Mouse (Mus musculus) CH12.LX (cell line): ENCODE measurements around the gene Prnp. TPM values are rescaled to one million over a fixed set of nuclear protein-coding genes. Genes with fewer than 3 reads are reported as not detected.

Experiments
- DNase-seq: peaks from one replicate; pipeline ENCODE4 v3.0.0-alpha.2; 2013; ENCODE audit errors: extremely low read depth
- H3K27ac ChIP-seq: 2 replicates; pipeline ENCODE4 v1.5.1; 2012; ENCODE audit warnings: low read depth, mild to moderate bottlenecking, control low read depth, moderate library complexity; ENCODE audit not compliant: insufficient read depth
- H3K27me3 ChIP-seq: replicated peaks from 2 replicates; pipeline ENCODE3; 2012; ENCODE audit warnings: inconsistent platforms
- H3K36me3 ChIP-seq, 2 experiments: replicated peaks in 1 of 2; 2 replicates each; pipeline versions ENCODE3 to v1.6.1; 2012; ENCODE audit warnings: inconsistent platforms in 1 of 2, low read length in 1 of 2, mild to moderate bottlenecking in 1 of 2, mixed read lengths in 1 of 2, moderate library complexity in 1 of 2; ENCODE audit not compliant: control insufficient read depth in 1 of 2, insufficient read depth in 1 of 2
- H3K4me1 ChIP-seq, 2 experiments: 2 replicates each; pipeline ENCODE4 v1.6.1; 2012; ENCODE audit warnings: inconsistent platforms in 1 of 2, moderate library complexity in 1 of 2; ENCODE audit not compliant: insufficient read depth in 2 of 2, control insufficient read depth in 1 of 2
- H3K4me2 ChIP-seq: 2 replicates; pipeline ENCODE4 v1.6.1; 2012; ENCODE audit warnings: low read depth, mild to moderate bottlenecking, control low read depth; ENCODE audit not compliant: poor library complexity, insufficient read depth, severe bottlenecking
- H3K4me3 ChIP-seq, 3 experiments: fragments of 150-350 bp in 1 of 3; sonication (generic) in 1 of 3; replicated peaks in 1 of 3; 2 replicates each; pipeline versions ENCODE3 to v1.5.1; 2011 to 2012; ENCODE audit warnings: low read depth in 2 of 3, low read length in 2 of 3, mild to moderate bottlenecking in 2 of 3, moderate library complexity in 2 of 3, control low read depth in 1 of 3, improper control_type of control experiment in 1 of 3, inconsistent platforms in 1 of 3, mixed read lengths in 1 of 3; ENCODE audit not compliant: poor library complexity in 1 of 3
- H3K79me2 ChIP-seq: replicated peaks from 2 replicates; pipeline ENCODE4 v1.6.1; 2012; ENCODE audit warnings: mild to moderate bottlenecking, moderate library complexity; ENCODE audit not compliant: control insufficient read depth, poor library complexity, insufficient read depth, severe bottlenecking; ENCODE audit errors: extremely low read depth
- H3K9ac ChIP-seq: 2 replicates; pipeline ENCODE4 v1.6.1; 2012; ENCODE audit warnings: low read depth, mild to moderate bottlenecking, control low read depth, moderate library complexity; ENCODE audit not compliant: insufficient read depth
- H3K9me3 ChIP-seq: replicated peaks from 2 replicates; pipeline ENCODE3; 2012; ENCODE audit warnings: low read length, inconsistent platforms, mixed read lengths
- BHLHE40 ChIP-seq: IDR thresholded peaks from 2 replicates; pipeline ENCODE4 v1.6.1; 2011; ENCODE audit warnings: mild to moderate bottlenecking, low read depth, low read length, improper control_type of control experiment
- CHD1 ChIP-seq: IDR thresholded peaks from 2 replicates; pipeline ENCODE4 v1.6.1; 2012; ENCODE audit warnings: low read depth, low read length, improper control_type of control experiment, inconsistent platforms
- CHD2 ChIP-seq: IDR thresholded peaks from 2 replicates; pipeline ENCODE4 v1.6.1; 2011; ENCODE audit warnings: low read length, improper control_type of control experiment
- CTCF ChIP-seq, 2 experiments: IDR thresholded peaks in 1 of 2; conservative IDR thresholded peaks in 1 of 2; 2 replicates each; pipeline ENCODE4 v1.5.1; 2011 to 2012; ENCODE audit warnings: low read depth in 2 of 2, low read length in 2 of 2, improper control_type of control experiment in 1 of 2, inconsistent platforms in 1 of 2, mild to moderate bottlenecking in 1 of 2, moderate library complexity in 1 of 2
- E2F4 ChIP-seq: IDR thresholded peaks from 2 replicates; pipeline ENCODE4 v1.6.1; 2011; ENCODE audit warnings: low read depth, low read length, improper control_type of control experiment; ENCODE audit not compliant: insufficient replicate concordance
- ETS1 ChIP-seq: conservative IDR thresholded peaks from 2 replicates; pipeline ENCODE4 v1.6.1; 2012; ENCODE audit warnings: low read depth, mild to moderate bottlenecking, inconsistent platforms, low read length, improper control_type of control experiment, moderate library complexity
- GABPA ChIP-seq: IDR thresholded peaks from 2 replicates; pipeline ENCODE4 v1.6.1; 2012; ENCODE audit warnings: low read depth, low read length, improper control_type of control experiment, inconsistent platforms; ENCODE audit not compliant: insufficient replicate concordance
- HCFC1 ChIP-seq: IDR thresholded peaks from 2 replicates; pipeline ENCODE4 v1.6.1; 2012; ENCODE audit warnings: low read depth, mild to moderate bottlenecking, inconsistent platforms, low read length, improper control_type of control experiment
- KAT2A ChIP-seq: IDR thresholded peaks from 2 replicates; pipeline ENCODE4 v1.6.1; 2012; ENCODE audit warnings: low read length, improper control_type of control experiment, inconsistent platforms; ENCODE audit not compliant: insufficient replicate concordance
- MAX ChIP-seq: IDR thresholded peaks from 2 replicates; pipeline ENCODE4 v1.6.1; 2011; ENCODE audit warnings: low read length, improper control_type of control experiment
- MEF2A ChIP-seq: IDR thresholded peaks from 2 replicates; pipeline ENCODE4 v1.6.1; 2014; ENCODE audit warnings: low read depth, mild to moderate bottlenecking, inconsistent platforms, low read length, improper control_type of control experiment, borderline replicate concordance
- NELFE ChIP-seq: IDR thresholded peaks from 2 replicates; pipeline ENCODE4 v1.6.1; 2011; ENCODE audit warnings: low read depth, low read length, improper control_type of control experiment
- NRF1 ChIP-seq: IDR thresholded peaks from 2 replicates; pipeline ENCODE4 v1.6.1; 2014; ENCODE audit warnings: low read depth, mild to moderate bottlenecking, inconsistent platforms, low read length, improper control_type of control experiment, moderate library complexity
- PAX5 ChIP-seq: IDR thresholded peaks from 2 replicates; pipeline ENCODE4 v1.6.1; 2012; ENCODE audit warnings: low read length, inconsistent platforms, mixed read lengths
- POLR2A ChIP-seq: IDR thresholded peaks from 2 replicates; pipeline ENCODE4 v1.6.1; 2011; ENCODE audit warnings: low read depth, mild to moderate bottlenecking, improper control_type of control experiment, low read length
- RAD21 ChIP-seq: IDR thresholded peaks from 2 replicates; pipeline ENCODE4 v1.6.1; 2011; ENCODE audit warnings: low read depth, mild to moderate bottlenecking, low read length, improper control_type of control experiment, moderate library complexity
- RCOR1 ChIP-seq: conservative IDR thresholded peaks from 2 replicates; pipeline ENCODE4 v1.6.1; 2012; ENCODE audit warnings: low read depth, mild to moderate bottlenecking, inconsistent platforms, low read length, improper control_type of control experiment
- SMC3 ChIP-seq: IDR thresholded peaks from 2 replicates; pipeline ENCODE4 v1.6.1; 2011; ENCODE audit warnings: low read depth, low read length, improper control_type of control experiment
- TBP ChIP-seq: conservative IDR thresholded peaks from 2 replicates; pipeline ENCODE4 v1.6.1; 2011; ENCODE audit warnings: low read depth, low read length, improper control_type of control experiment
- USF1 ChIP-seq: IDR thresholded peaks from 2 replicates; pipeline ENCODE4 v1.6.1; 2014; ENCODE audit warnings: low read depth, mild to moderate bottlenecking, inconsistent platforms, low read length, improper control_type of control experiment
- ZC3H11A ChIP-seq: IDR thresholded peaks from 2 replicates; pipeline ENCODE4 v1.6.1; 2012; ENCODE audit warnings: low read depth, mild to moderate bottlenecking, inconsistent platforms, low read length, improper control_type of control experiment
- ZKSCAN1 ChIP-seq: IDR thresholded peaks from 2 replicates; pipeline ENCODE4 v1.6.1; 2012; ENCODE audit warnings: low read depth, inconsistent platforms, low read length, improper control_type of control experiment, borderline replicate concordance
- ZNF384 ChIP-seq: IDR thresholded peaks from 2 replicates; pipeline ENCODE4 v1.6.1; 2012; ENCODE audit warnings: low read depth, low read length, improper control_type of control experiment, inconsistent platforms
- dilution Hi-C: fragments of 300-500 bp; cut with MboI; formaldehyde crosslinking; loops from 2 replicates; pipeline ENCODE4 v1.14.3; 2020; ENCODE audit warnings: low sequenced_read_pairs; ENCODE audit not compliant: extremely low pct_unique_long_range_greater_than_20kb, extremely low pct_ligation_motif_present
- in situ Hi-C: fragments of 300-500 bp; cut with MboI; formaldehyde crosslinking; loops from 3 replicates; pipeline ENCODE4 v1.14.3; 2019; ENCODE audit warnings: low sequenced_read_pairs, low pct_ligation_motif_present, low pct_unique_long_range_greater_than_20kb, mixed read lengths
- polyA plus RNA-seq: library from polyadenylated mRNA; unstranded; fragments of >175 nt; gene quantifications from 2 replicates; pipeline ENCODE4 v1.2.1, GENCODE M21; 2012; ENCODE audit warnings: low read depth; ENCODE audit not compliant: insufficient read length
- total RNA-seq, 2 experiments: library from RNA; depleted of rRNA; stranded (reverse); fragments of 300-350 nt in 1 of 2; fragments of >200 nt in 1 of 2; gene quantifications; 2 replicates each; pipeline ENCODE4 v1.2.3; 2012 to 2014

Gene Prnp
- total and polyA plus RNA-seq, 3 experiments: 4.5 to 6.4 (median 5.7) TPM

DNA sequence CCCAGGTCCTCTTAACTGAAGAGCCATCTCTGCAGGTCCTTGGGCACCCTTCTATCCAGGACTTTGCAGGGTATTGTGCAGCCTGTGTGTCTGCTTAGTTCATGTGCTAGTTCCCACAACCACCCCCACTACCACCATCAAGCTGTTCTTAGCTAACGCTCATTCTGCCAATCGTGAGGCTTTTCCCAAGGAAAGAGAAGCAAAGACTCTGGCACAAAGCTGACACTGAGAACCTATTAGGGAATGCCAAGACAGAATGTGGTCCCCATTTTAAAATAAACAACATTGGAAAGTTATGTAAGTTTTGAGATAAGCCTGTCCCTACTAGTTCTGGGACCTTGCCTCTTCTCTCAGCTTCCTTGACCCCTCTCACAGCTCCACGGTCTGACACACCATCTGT lies 46.3 kb upstream of the Prnp start:
- in situ Hi-C loops (no loop called here), dilution Hi-C loops (no loop called here)
- Histone ChIP-seq H3K27ac (no peak overlapping the region), H3K79me2 (no peaks in the 10 kb centered on the region), H3K4me3 (no peak overlapping the region), H3K4me1 (peaks cover 0 to 30% of the 10 kb centered on the region in 2 experiments; a peak in 2 of 4 replicates), H3K36me3 (no peaks in the 10 kb centered on the region), H3K9me3 (no peaks in the 10 kb centered on the region), H3K9ac (no peak overlapping the region), H3K4me2 (no peak overlapping the region), H3K27me3 (peaks cover 15% of the 10 kb centered on the region)
- DNase-seq: no peak
- TF ChIP-seq CTCF (conservative IDR thresholded peaks at IDR 0.05 in 1 of 2, IDR thresholded peaks at IDR 0.05 in 1 of 2; ENCODE audit: low read depth in 2 of 2, low read length in 2 of 2) (no peak), ETS1 (no peak), CHD1 (no peak), ZKSCAN1 (no peak), MAX (no peak), RCOR1 (no peak), NELFE (no peak), SMC3 (no peak), E2F4 (no peak), ZC3H11A (no peak), RAD21 (no peak)

DNA sequence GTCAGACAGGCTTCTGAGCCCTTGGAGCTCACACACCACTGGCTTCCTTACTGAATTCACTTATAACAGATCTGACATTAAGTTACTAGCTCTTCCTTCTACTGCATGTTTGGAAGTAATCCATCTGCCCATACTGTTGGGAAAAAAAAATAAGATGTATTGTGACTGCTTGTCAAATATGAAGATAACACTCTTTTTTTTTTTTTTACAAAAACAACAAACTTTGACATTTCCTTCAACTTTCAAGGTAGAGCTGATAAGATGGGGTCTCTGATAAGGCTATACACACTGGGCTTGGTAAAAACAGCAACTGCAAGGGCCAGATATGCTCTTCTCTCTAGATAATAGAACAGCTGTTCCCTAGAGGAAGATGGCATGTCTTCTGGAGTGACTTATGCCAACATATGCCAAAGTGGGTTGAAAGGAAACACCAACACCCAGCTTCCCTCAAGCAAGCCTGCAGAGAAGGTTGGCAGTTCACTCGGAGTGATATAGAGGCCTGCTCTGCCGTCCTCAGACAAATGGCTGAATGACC lies 45.4 kb upstream of the Prnp start:
- dilution Hi-C loops: no loop called here
- Histone ChIP-seq H3K4me3 (no peak overlapping the region), H3K4me2 (no peak overlapping the region), H3K4me1 (peaks cover 0 to 30% of the 10 kb centered on the region in 2 experiments; a peak in 2 of 4 replicates), H3K79me2 (no peaks in the 10 kb centered on the region), H3K9ac (no peak overlapping the region), H3K27ac (no peak overlapping the region), H3K9me3 (no peaks in the 10 kb centered on the region), H3K36me3 (no peaks in the 10 kb centered on the region), H3K27me3 (peaks cover 9% of the 10 kb centered on the region)
- in situ Hi-C loops: no loop called here
- no peak for DNase-seq
- TF ChIP-seq MEF2A (no peak), POLR2A (no peak), GABPA (no peak), TBP (no peak), E2F4 (no peak), NELFE (no peak), NRF1 (no peak), BHLHE40 (no peak), KAT2A (no peak), USF1 (no peak), PAX5 (no peak), ZNF384 (no peak), RCOR1 (no peak), CHD2 (no peak), HCFC1 (no peak)
